ENCODE assay signal across 8 mouse cellular contexts in genomic region chr11:121201436-121202198, GRCm38 (mm10). TPM values are rescaled to one million over a fixed set of nuclear protein-coding genes. Genes with fewer than 3 reads are reported as not detected.
A peak's percentile ranks its signal among the peaks of the same experiment; 100 is the strongest.
DNase-seq lines count a peak whose midpoint lies in the region; TF ChIP-seq lines count a peak whose summit lies in the region.

No protein-coding gene starts in this region.

- no peak overlapping the region for H3K4me3 ChIP-seq in cerebellum, adult 2 months (replicated peaks; ENCODE audit: insufficient read depth, low read depth, low read length)
- H3K4me3 ChIP-seq in lung, adult 2 months (replicated peaks; ENCODE audit: extremely low read depth, low read depth, low read length), result no peak overlapping the region

- no peak for TF ChIP-seq POLR2A in cerebellum, adult 2 months (IDR thresholded peaks at IDR 0.05; ENCODE audit: borderline replicate concordance, insufficient read depth, low read length)
- TF ChIP-seq POLR2A in lung, adult 2 months (IDR thresholded peaks at IDR 0.05; ENCODE audit: borderline replicate concordance, extremely low read depth, low read depth, low read length), result no peak

- H3K4me1 ChIP-seq in cerebellum, adult 2 months (ENCODE audit: control insufficient read depth, insufficient read depth, low read length), result peaks cover 3% of the 10 kb centered on the region
- H3K4me1 ChIP-seq in lung, adult 2 months (ENCODE audit: control insufficient read depth, insufficient read depth, low read length), result no peaks in the 10 kb centered on the region; the same call in 1 of the 2 replicates

- H3K27me3 ChIP-seq in cerebellum, adult 2 months (ENCODE audit: control insufficient read depth, insufficient read depth, low read length), result no peaks in the 10 kb centered on the region

- 37% methylated on average over 11 of the region's 11 CpGs for WGBS in cerebellum, adult 2 months
- 41% methylated on average over 11 of the region's 11 CpGs for WGBS in lung, adult 2 months

- DNase-seq in cerebellum, adult 2 months, result no peak
- no peak for DNase-seq in cerebellum, adult 11-12 months
- DNase-seq in lung, adult 2 months, result no peak
- no peak for DNase-seq in lung, postnatal 25 days (ENCODE audit: low spot score)
- peak; percentile 72 for DNase-seq in ZHBTc4 (ENCODE audit: low read depth, low spot score)
- DNase-seq in kidney, postnatal 14 days, result peak; percentile 60
- DNase-seq in right cerebral cortex, postnatal 4 days, result peak; percentile 37
- DNase-seq in adrenal gland, adult 8-10 months, result no peak

- TF ChIP-seq CTCF in cerebellum, adult 2 months (IDR thresholded peaks at IDR 0.05; ENCODE audit: borderline replicate concordance, insufficient read depth, low read depth, low read length), result peak; percentile 56
- TF ChIP-seq CTCF in lung, adult 2 months (IDR thresholded peaks at IDR 0.05; ENCODE audit: insufficient read depth, low read length), result peak; percentile 23; the same call in 1 of the 2 replicates

- no peak overlapping the region for H3K27ac ChIP-seq in cerebellum, adult 2 months (ENCODE audit: insufficient read depth, low read length)

RNA-seq across cellular contexts. Expression of gene Hexdc, which starts 2.6 kb away (rescaled TPM):
- 54.1 and 61.0 TPM in 2 replicates for polyA plus RNA-seq in cerebellum, adult 2 months (2012; rRNA removed)
- 13.4 and 13.9 TPM in 2 replicates for polyA plus RNA-seq in lung, adult 2 months (2012; rRNA removed)
- total RNA-seq in adrenal gland, adult 8-10 months (2022), result 10 to 100 TPM; 12.5 to 24.4 (median 17.6) TPM

RNA-seq across cellular contexts. Expression of gene Ogfod3, which starts 2.9 kb away (rescaled TPM):
- polyA plus RNA-seq in cerebellum, adult 2 months (2012; rRNA removed), result 11.4 and 12.0 TPM in 2 replicates
- polyA plus RNA-seq in lung, adult 2 months (2012; rRNA removed), result 11.5 and 14.1 TPM in 2 replicates
- 10 to 100 TPM; 26.0 to 29.3 (median 27.9) TPM for total RNA-seq in adrenal gland, adult 8-10 months (2022)

RNA-seq across cellular contexts. Expression of gene Cybc1, which starts 27.5 kb away (rescaled TPM):
- polyA plus RNA-seq in cerebellum, adult 2 months (2012; rRNA removed), result 36.2 and 37.4 TPM in 2 replicates
- polyA plus RNA-seq in lung, adult 2 months (2012; rRNA removed), result 23.7 and 25.3 TPM in 2 replicates
- 10 to 100 TPM; 24.8 to 31.1 (median 29.1) TPM for total RNA-seq in adrenal gland, adult 8-10 months (2022)

RNA-seq across cellular contexts. Expression of gene Narf, which starts 35.4 kb away (rescaled TPM):
- 60.4 and 68.9 TPM in 2 replicates for polyA plus RNA-seq in cerebellum, adult 2 months (2012; rRNA removed)
- 16.6 and 21.5 TPM in 2 replicates for polyA plus RNA-seq in lung, adult 2 months (2012; rRNA removed)
- total RNA-seq in adrenal gland, adult 8-10 months (2022), result 10 to 100 TPM; 20.4 to 24.7 (median 23.1) TPM

RNA-seq across cellular contexts. Expression of gene Uts2r, which starts 41.5 kb away (rescaled TPM):
- polyA plus RNA-seq in cerebellum, adult 2 months (2012; rRNA removed), result 0.59 and 0.63 TPM in 2 replicates
- 0.13 TPM in 1 of 2 replicates, not detected in the other for polyA plus RNA-seq in lung, adult 2 months (2012; rRNA removed)
- not detected for total RNA-seq in adrenal gland, adult 8-10 months (2022)

Comparison
In these comparisons a context has a peak if more than half of its experiments do, and no peak if none do; other contexts are left out.
1. DNase-seq: peak in ZHBTc4 (single experiment), kidney, postnatal 14 days (single experiment) and right cerebral cortex, postnatal 4 days (single experiment); none in cerebellum, adult 2 months (0 of 2), cerebellum, adult 11-12 months (single experiment), lung, adult 2 months (single experiment), lung, postnatal 25 days (single experiment) and adrenal gland, adult 8-10 months (single experiment).